Mouse (Mus musculus) erythroblast, embryonic 14.5 days (primary cell): ENCODE results near the gene Tmem29. TPM values are rescaled to one million over a fixed set of nuclear protein-coding genes. Genes with fewer than 3 reads are reported as not detected.
"Not testable (repeated sequence)": the region's sequence is repeated elsewhere in the genome, so short reads cannot be mapped to it uniquely, and the experiment has no call there.

Experiments used
- H3K27me3 ChIP-seq: 2 replicates; pipeline ENCODE4 v1.6.1; 2012; ENCODE audit warnings: inconsistent platforms; ENCODE audit not compliant: control insufficient read depth
- H3K36me3 ChIP-seq: 2 replicates; pipeline ENCODE4 v1.6.1; 2012; ENCODE audit warnings: mild to moderate bottlenecking, inconsistent platforms; ENCODE audit not compliant: control insufficient read depth
- H3K4me1 ChIP-seq: 2 replicates; pipeline ENCODE4 v1.6.1; 2012; ENCODE audit warnings: inconsistent platforms; ENCODE audit not compliant: control insufficient read depth
- H3K4me3 ChIP-seq: replicated peaks from 2 replicates; pipeline ENCODE3; 2012; ENCODE audit warnings: moderate library complexity, mild to moderate bottlenecking, inconsistent platforms
- H3K9me3 ChIP-seq: 2 replicates; pipeline ENCODE4 v1.6.1; 2012; ENCODE audit warnings: low read length, inconsistent platforms, mixed read lengths; ENCODE audit not compliant: control insufficient read depth
- GATA1 ChIP-seq: IDR thresholded peaks from 2 replicates; pipeline ENCODE4 v1.6.1; 2012; ENCODE audit warnings: low read length, inconsistent platforms, mixed read lengths
- TAL1 ChIP-seq: IDR thresholded peaks from 3 replicates; pipeline ENCODE4 v1.6.1; 2012; ENCODE audit warnings: low read length, inconsistent platforms, mixed read lengths
- polyA plus RNA-seq: library from polyadenylated mRNA; stranded (reverse); fragments of >175 nt; gene quantifications from 2 replicates; pipeline ENCODE4 v1.2.3, GENCODE M21; 2012

Gene Tmem29
- polyA plus RNA-seq, result 0.22 and 0.68 TPM in 2 replicates

GRCm38 (mm10) chrX:150458766-150459350 is at the start of gene Tmem29:
Tmem29 (minus strand) TSS chrX:150459154.
- Histone ChIP-seq H3K4me1 (peaks cover 30% of the 10 kb centered on the region), H3K36me3 (no peaks in the 10 kb centered on the region), H3K9me3 (no peaks in the 10 kb centered on the region), H3K27me3 (no peaks in the 10 kb centered on the region), H3K4me3 (peak within 1 kb of the TSS; percentile 80)
- no peak for TF ChIP-seq TAL1
- TF ChIP-seq GATA1, result no peak

GRCm38 (mm10) chrX:150508696-150509095 is 49.7 kb upstream of the Tmem29 start:
- TF ChIP-seq GATA1 (no peak), TAL1 (no peak)
- Histone ChIP-seq H3K36me3 (no peaks in the 10 kb centered on the region), H3K4me3 (no peak overlapping the region), H3K4me1 (peaks cover 38% of the 10 kb centered on the region), H3K9me3 (no peaks in the 10 kb centered on the region), H3K27me3 (no peaks in the 10 kb centered on the region)

- H3K9me3 ChIP-seq, H3K4me1 ChIP-seq, H3K36me3 ChIP-seq, H3K4me3 ChIP-seq, H3K27me3 ChIP-seq: not testable (repeated sequence)
These were observed 28.9 kb upstream of the Tmem29 start for GRCm38 (mm10) chrX:150487811-150488210.

GRCm38 (mm10) chrX:150486314-150487030 is 27.5 kb upstream of the Tmem29 start:
- H3K4me1 ChIP-seq, H3K9me3 ChIP-seq, H3K4me3 ChIP-seq, H3K36me3 ChIP-seq, H3K27me3 ChIP-seq: not testable (repeated sequence)

- no peak for TF ChIP-seq TAL1
- no peak for TF ChIP-seq GATA1
- H3K4me3 ChIP-seq, result peak overlapping the region; percentile 66
- H3K9me3 ChIP-seq, result peaks cover 4% of the 10 kb centered on the region
- no peaks in the 10 kb centered on the region for H3K27me3 ChIP-seq
- no peaks in the 10 kb centered on the region for H3K36me3 ChIP-seq
- H3K4me1 ChIP-seq, result peaks cover 26% of the 10 kb centered on the region
These were observed 19.2 kb upstream of the Tmem29 start for GRCm38 (mm10) chrX:150477854-150478780.

- Histone ChIP-seq H3K9me3 (peaks cover 4% of the 10 kb centered on the region), H3K27me3 (no peaks in the 10 kb centered on the region), H3K4me3 (no peak overlapping the region), H3K36me3 (no peaks in the 10 kb centered on the region), H3K4me1 (peaks cover 51% of the 10 kb centered on the region)
- no peak for TF ChIP-seq TAL1
- no peak for TF ChIP-seq GATA1
These were observed 12.5 kb upstream of the Tmem29 start for GRCm38 (mm10) chrX:150471416-150471815.

GRCm38 (mm10) chrX:150468266-150468665 is 9.3 kb upstream of the Tmem29 start:
- Histone ChIP-seq H3K4me1 (peaks cover 67% of the 10 kb centered on the region), H3K4me3 (no peak overlapping the region)

GRCm38 (mm10) chrX:150466817-150467216 is 7.9 kb upstream of the Tmem29 start:
- not testable (repeated sequence) for H3K36me3 ChIP-seq, H3K4me3 ChIP-seq, H3K9me3 ChIP-seq, H3K27me3 ChIP-seq
- peak; percentile 46; the same call in 2 of the 3 replicates for TF ChIP-seq TAL1
- peaks cover 67% of the 10 kb centered on the region for H3K4me1 ChIP-seq

More at GRCm38 (mm10) chrX:150468266-150468665, 9.3 kb upstream of the Tmem29 start:
- no peaks in the 10 kb centered on the region for H3K27me3 ChIP-seq
- no peaks in the 10 kb centered on the region for H3K9me3 ChIP-seq
- no peak for TF ChIP-seq GATA1
- H3K36me3 ChIP-seq, result no peaks in the 10 kb centered on the region

GRCm38 (mm10) chrX:150460143-150460542 is 1.2 kb upstream of the Tmem29 start:
- Histone ChIP-seq H3K9me3 (no peaks in the 10 kb centered on the region), H3K27me3 (no peaks in the 10 kb centered on the region), H3K36me3 (no peaks in the 10 kb centered on the region), H3K4me3 (no peak overlapping the region), H3K4me1 (peaks cover 37% of the 10 kb centered on the region)
- TF ChIP-seq GATA1, result no peak
- no peak for TF ChIP-seq TAL1
